In the genomic region with DNA sequence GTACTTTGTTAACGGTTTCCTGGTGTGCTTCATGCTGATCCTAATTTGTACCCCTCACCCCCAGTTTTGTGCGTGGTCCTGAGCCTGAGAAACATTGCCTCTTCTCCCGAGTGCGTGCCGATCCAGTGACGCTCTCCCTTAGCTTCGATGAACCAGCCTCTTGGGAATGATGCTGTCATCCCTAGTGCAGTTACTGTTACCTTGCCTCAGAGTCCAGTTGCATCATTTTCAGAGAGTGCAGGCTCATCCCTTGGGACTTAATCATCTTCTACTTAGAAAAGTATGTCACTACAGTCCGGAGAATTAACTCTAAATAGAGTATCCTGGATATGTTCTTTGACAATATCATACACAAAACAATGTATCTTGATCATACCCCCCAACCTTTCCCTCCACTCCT, we compare ENCODE assay signal across 24 mouse cellular contexts.
"Had no signal": no experiment of that assay in that cellular context is flagged by ENCODE, and none has a peak within 500 bp of the region (broad histone marks: within the 10 kb centered on the region; RNA-seq: fewer than 3 reads in every experiment).

No protein-coding gene starts in this region.

- H3K27ac ChIP-seq: kidney, embryonic 15.5 days; limb, embryonic 10.5 days; limb, embryonic 13.5 days; liver, embryonic 12.5 days; liver, embryonic 15.5 days; lung, embryonic 15.5 days; midbrain, embryonic 10.5 days; midbrain, embryonic 13.5 days; neural tube, embryonic 12.5 days; neural tube, embryonic 15.5 days; stomach, postnatal 0 days had no signal

- DNase-seq: kidney, adult 8-10 months; kidney, postnatal 10 days; kidney, postnatal 4 days; liver; lung, adult 18-20 months; lung, postnatal 10 days; lung, postnatal 36 days; right cerebral cortex, adult 18-20 months; right cerebral cortex, postnatal 14 days; right cerebral cortex, postnatal 4 days; thymus, postnatal 25 days had no signal

- H3K9me3 ChIP-seq: kidney, embryonic 15.5 days; limb, embryonic 10.5 days; limb, embryonic 13.5 days; liver, embryonic 12.5 days; liver, embryonic 15.5 days; lung, embryonic 15.5 days; megakaryocyte, embryonic 14.5 days; midbrain, embryonic 10.5 days; midbrain, embryonic 13.5 days; neural tube, embryonic 12.5 days; neural tube, embryonic 15.5 days had no signal

- H3K9ac ChIP-seq: kidney, embryonic 15.5 days; limb, embryonic 13.5 days; liver, embryonic 12.5 days; liver, embryonic 15.5 days; lung, embryonic 15.5 days; midbrain, embryonic 13.5 days; neural tube, embryonic 12.5 days; neural tube, embryonic 15.5 days had no signal

- H3K4me1 ChIP-seq: limb, embryonic 10.5 days; limb, embryonic 13.5 days; lung, embryonic 15.5 days; midbrain, embryonic 10.5 days; neural tube, embryonic 12.5 days had no signal

- H3K4me2 ChIP-seq: kidney, embryonic 15.5 days; limb, embryonic 13.5 days; liver, embryonic 12.5 days; liver, embryonic 15.5 days; lung, embryonic 15.5 days; midbrain, embryonic 13.5 days; neural tube, embryonic 12.5 days; neural tube, embryonic 15.5 days had no signal

- ATAC-seq: liver, embryonic 12.5 days; midbrain, embryonic 13.5 days; midbrain, embryonic 16.5 days had no signal

- H3K4me3 ChIP-seq: kidney, embryonic 15.5 days; limb, embryonic 10.5 days; limb, embryonic 13.5 days; liver, embryonic 12.5 days; liver, embryonic 15.5 days; lung, embryonic 15.5 days; megakaryocyte, embryonic 14.5 days; midbrain, embryonic 10.5 days; midbrain, embryonic 13.5 days; neural tube, embryonic 12.5 days; neural tube, embryonic 15.5 days had no signal

- H3K27me3 ChIP-seq: kidney, embryonic 15.5 days; limb, embryonic 13.5 days; liver, embryonic 12.5 days; liver, embryonic 15.5 days; lung, embryonic 15.5 days; megakaryocyte, embryonic 14.5 days; midbrain, embryonic 13.5 days; neural tube, embryonic 12.5 days; neural tube, embryonic 15.5 days had no signal
